Mouse (Mus musculus): ENCODE results near the gene Vax2. TPM values are rescaled to one million over a fixed set of nuclear protein-coding genes. Genes with fewer than 3 reads are reported as not detected.

Gene Vax2
- polyA plus RNA-seq (2011; ENCODE audit: insufficient read depth, insufficient read length, low replicate concordance, missing spikeins) = not detected in 2 replicates

- 1% methylated on average over 45 of the region's 46 CpGs for WGBS
- Histone ChIP-seq H3K4me3 (replicated peaks; ENCODE audit: control insufficient read depth, low read depth, low read length) (no peak within 1 kb of the TSS), H3K27ac (ENCODE audit: control insufficient read depth, insufficient read depth, low read depth, low read length, poor library complexity) (no peak within 1 kb of the TSS), H3K4me1 (ENCODE audit: control insufficient read depth, insufficient read depth, low read length) (no peaks in the 10 kb centered on the region)
- no peak for TF ChIP-seq CTCF (IDR thresholded peaks at IDR 0.05; ENCODE audit: control insufficient read depth, insufficient read depth, low read length)
- no peak for TF ChIP-seq POLR2A (IDR thresholded peaks at IDR 0.05; ENCODE audit: borderline replicate concordance, control insufficient read depth, low read depth, low read length)
Measured at GRCm38 (mm10) chr6:83711067-83711675, at the start of gene Vax2. Gene Vax2, plus strand, starts transcription at chr6:83711264.

GRCm38 (mm10) chr6:83665009-83665408 is 46.1 kb upstream of the Vax2 start:
- TF ChIP-seq CTCF (IDR thresholded peaks at IDR 0.05; ENCODE audit: control insufficient read depth, insufficient read depth, low read length) (no peak), POLR2A (IDR thresholded peaks at IDR 0.05; ENCODE audit: borderline replicate concordance, control insufficient read depth, low read depth, low read length) (no peak)
- no peak overlapping the region for H3K27ac ChIP-seq (ENCODE audit: control insufficient read depth, insufficient read depth, low read depth, low read length, poor library complexity)
- 85% methylated on average over 2 of the region's 2 CpGs for WGBS
- H3K4me3 ChIP-seq (replicated peaks; ENCODE audit: control insufficient read depth, low read depth, low read length) = no peak overlapping the region
- H3K4me1 ChIP-seq (ENCODE audit: control insufficient read depth, insufficient read depth, low read length) = no peaks in the 10 kb centered on the region; the same call in 1 of the 2 replicates

- Histone ChIP-seq H3K4me3 (replicated peaks; ENCODE audit: control insufficient read depth, low read depth, low read length) (no peak overlapping the region), H3K4me1 (ENCODE audit: control insufficient read depth, insufficient read depth, low read length) (no peaks in the 10 kb centered on the region), H3K27ac (ENCODE audit: control insufficient read depth, insufficient read depth, low read depth, low read length, poor library complexity) (no peak overlapping the region)
- no peak for TF ChIP-seq POLR2A (IDR thresholded peaks at IDR 0.05; ENCODE audit: borderline replicate concordance, control insufficient read depth, low read depth, low read length)
- peak; percentile 60 for TF ChIP-seq CTCF (IDR thresholded peaks at IDR 0.05; ENCODE audit: control insufficient read depth, insufficient read depth, low read length)
- 7% methylated on average over 4 of the region's 4 CpGs for WGBS
Measured at GRCm38 (mm10) chr6:83673395-83673794, 37.7 kb upstream of the Vax2 start.

GRCm38 (mm10) chr6:83677757-83678156 is 33.3 kb upstream of the Vax2 start, which contains the start of gene Cd207:
Gene Cd207, minus strand, starts transcription at chr6:83677857.
- H3K4me1 ChIP-seq (ENCODE audit: control insufficient read depth, insufficient read depth, low read length) = no peaks in the 10 kb centered on the region

GRCm38 (mm10) chr6:83689374-83689773 is 21.7 kb upstream of the Vax2 start:
- no peak overlapping the region for H3K4me3 ChIP-seq (replicated peaks; ENCODE audit: control insufficient read depth, low read depth, low read length)
- WGBS = 7% methylated on average over 4 of the region's 4 CpGs
- H3K27ac ChIP-seq (ENCODE audit: control insufficient read depth, insufficient read depth, low read depth, low read length, poor library complexity) = no peak overlapping the region
- H3K4me1 ChIP-seq (ENCODE audit: control insufficient read depth, insufficient read depth, low read length) = no peaks in the 10 kb centered on the region
- no peak for TF ChIP-seq POLR2A (IDR thresholded peaks at IDR 0.05; ENCODE audit: borderline replicate concordance, control insufficient read depth, low read depth, low read length)
- no peak for TF ChIP-seq CTCF (IDR thresholded peaks at IDR 0.05; ENCODE audit: control insufficient read depth, insufficient read depth, low read length)

More at GRCm38 (mm10) chr6:83677757-83678156, 33.3 kb upstream of the Vax2 start, which contains the start of gene Cd207:
- H3K27ac ChIP-seq (ENCODE audit: control insufficient read depth, insufficient read depth, low read depth, low read length, poor library complexity) = no peak within 1 kb of the TSS
- WGBS = 53% methylated on average over 4 of the region's 4 CpGs
- TF ChIP-seq CTCF (IDR thresholded peaks at IDR 0.05; ENCODE audit: control insufficient read depth, insufficient read depth, low read length) (no peak), POLR2A (IDR thresholded peaks at IDR 0.05; ENCODE audit: borderline replicate concordance, control insufficient read depth, low read depth, low read length) (no peak)
- H3K4me3 ChIP-seq (replicated peaks; ENCODE audit: control insufficient read depth, low read depth, low read length) = no peak within 1 kb of the TSS

GRCm38 (mm10) chr6:83690277-83690676 is 20.8 kb upstream of the Vax2 start:
- Histone ChIP-seq H3K4me1 (ENCODE audit: control insufficient read depth, insufficient read depth, low read length) (no peaks in the 10 kb centered on the region), H3K27ac (ENCODE audit: control insufficient read depth, insufficient read depth, low read depth, low read length, poor library complexity) (no peak overlapping the region), H3K4me3 (replicated peaks; ENCODE audit: control insufficient read depth, low read depth, low read length) (no peak overlapping the region)
- 33% methylated on average over 4 of the region's 5 CpGs for WGBS
- no peak for TF ChIP-seq POLR2A (IDR thresholded peaks at IDR 0.05; ENCODE audit: borderline replicate concordance, control insufficient read depth, low read depth, low read length)
- peak; percentile 65 for TF ChIP-seq CTCF (IDR thresholded peaks at IDR 0.05; ENCODE audit: control insufficient read depth, insufficient read depth, low read length)

GRCm38 (mm10) chr6:83690936-83691335 is 20.1 kb upstream of the Vax2 start:
- WGBS = 39% methylated on average over 2 of the region's 2 CpGs
- Histone ChIP-seq H3K27ac (ENCODE audit: control insufficient read depth, insufficient read depth, low read depth, low read length, poor library complexity) (no peak overlapping the region), H3K4me3 (replicated peaks; ENCODE audit: control insufficient read depth, low read depth, low read length) (no peak overlapping the region), H3K4me1 (ENCODE audit: control insufficient read depth, insufficient read depth, low read length) (no peaks in the 10 kb centered on the region)
- no peak for TF ChIP-seq CTCF (IDR thresholded peaks at IDR 0.05; ENCODE audit: control insufficient read depth, insufficient read depth, low read length)
- no peak for TF ChIP-seq POLR2A (IDR thresholded peaks at IDR 0.05; ENCODE audit: borderline replicate concordance, control insufficient read depth, low read depth, low read length)

GRCm38 (mm10) chr6:83692962-83693361 is 18.1 kb upstream of the Vax2 start:
- no peaks in the 10 kb centered on the region for H3K4me1 ChIP-seq (ENCODE audit: control insufficient read depth, insufficient read depth, low read length)
- H3K4me3 ChIP-seq (replicated peaks; ENCODE audit: control insufficient read depth, low read depth, low read length) = no peak overlapping the region
- 9% methylated on average over 12 of the region's 12 CpGs for WGBS
- TF ChIP-seq POLR2A (IDR thresholded peaks at IDR 0.05; ENCODE audit: borderline replicate concordance, control insufficient read depth, low read depth, low read length) (no peak), CTCF (IDR thresholded peaks at IDR 0.05; ENCODE audit: control insufficient read depth, insufficient read depth, low read length) (no peak)
- H3K27ac ChIP-seq (ENCODE audit: control insufficient read depth, insufficient read depth, low read depth, low read length, poor library complexity) = no peak overlapping the region
